Mouse (Mus musculus) erythroblast, adult 5-6 weeks (primary cell): Measurements from ENCODE around the gene Serpina11. TPM values are rescaled to one million over a fixed set of nuclear protein-coding genes. Genes with fewer than 3 reads are reported as not detected.

Experiments used
- ATAC-seq: replicated peaks from 2 replicates; pipeline ENCODE4 v1.8.0; 2016; ENCODE audit warnings: moderate number of reproducible peaks, mild to moderate bottlenecking, moderate TSS enrichment, inconsistent platforms; ENCODE audit not compliant: poor library complexity, low FRiP score, severe bottlenecking
- total RNA-seq, 2 experiments: library from RNA; stranded (forward) in 1 of 2; stranded (reverse) in 1 of 2; fragments of 150-400 nt in 1 of 2; fragments of 200-764, 138-1000 nt in 1 of 2; gene quantifications; 2 replicates each; pipeline versions ENCODE4 v1.2.3 to v1.2.4; 2015 to 2017; ENCODE audit warnings: low replicate concordance in 2 of 2

Serpina11 gene
- not detected in 2 replicates for total RNA-seq (2015; ENCODE audit: low replicate concordance)
- total RNA-seq (2017; ENCODE audit: low replicate concordance), result not detected in 2 replicates

DNA sequence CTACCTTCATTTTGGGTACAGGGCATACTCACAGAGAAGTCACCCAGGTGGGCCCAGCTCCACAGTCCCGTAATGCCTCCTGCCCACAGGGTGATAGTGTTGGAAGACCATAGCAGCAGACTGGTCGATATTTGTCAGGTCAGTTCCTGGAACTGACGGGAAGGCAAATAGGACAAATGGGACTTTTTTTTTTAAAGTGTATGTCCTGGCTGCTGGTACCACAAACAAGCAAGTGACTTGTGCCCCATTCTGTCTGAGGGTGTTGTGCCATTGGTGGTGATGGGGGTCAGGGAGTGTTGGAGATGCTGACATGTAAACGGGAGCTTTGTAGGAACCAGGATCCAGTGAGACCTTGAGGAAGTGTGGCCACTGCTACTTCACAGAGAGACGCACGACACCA, at the start of gene Serpina11:
Gene Serpina11 (minus strand): TSS at position 101 of the 400 bp plus-strand sequence.
- no peak for ATAC-seq

DNA sequence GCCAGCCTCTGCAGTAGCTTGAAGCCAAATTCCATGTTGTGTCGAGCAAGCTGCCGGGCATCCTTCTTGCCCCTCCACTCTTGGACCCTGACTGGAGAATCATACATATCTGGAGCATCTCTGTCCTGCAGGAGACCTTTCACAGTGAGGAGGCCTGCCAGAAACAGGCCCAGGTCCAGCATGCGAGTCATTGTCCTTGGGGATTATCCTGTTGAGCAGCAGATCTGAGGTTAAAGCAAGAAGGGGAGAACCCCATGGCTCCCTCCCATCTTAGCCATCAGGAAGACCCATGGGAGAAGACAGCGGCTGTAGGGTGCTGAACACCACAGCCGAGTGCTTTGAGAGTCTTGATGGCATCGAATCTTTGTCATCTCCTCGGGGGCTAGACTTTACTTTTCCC, 48.4 kb upstream of the Serpina11 start:
- ATAC-seq, result no peak

- ATAC-seq, result no peak
Observed at GRCm38 (mm10) chr12:104033752-104034151, 44.0 kb upstream of the Serpina11 start.

GRCm38 (mm10) chr12:104029986-104030385, 40.2 kb upstream of the Serpina11 start:
- ATAC-seq, result no peak

DNA sequence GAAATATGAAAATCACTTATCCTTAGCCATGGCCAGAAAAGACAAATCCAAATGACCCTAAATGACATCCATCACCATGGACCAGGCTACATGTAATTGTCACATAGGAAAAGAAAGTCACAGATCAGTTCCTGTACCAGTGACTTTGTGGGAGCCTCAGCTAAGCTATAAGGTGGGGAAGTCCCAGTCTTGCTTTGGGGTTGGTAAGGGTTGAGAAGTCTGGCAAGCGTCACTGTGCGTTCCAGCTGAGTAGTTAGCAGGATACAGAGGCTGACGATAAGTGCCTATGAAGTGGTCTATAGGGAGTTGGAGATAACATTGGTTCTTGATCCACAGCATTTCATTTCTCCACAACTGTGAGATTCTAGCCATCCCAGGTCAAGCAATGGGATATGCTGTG, 25.5 kb upstream of the Serpina11 start:
- no peak for ATAC-seq

DNA sequence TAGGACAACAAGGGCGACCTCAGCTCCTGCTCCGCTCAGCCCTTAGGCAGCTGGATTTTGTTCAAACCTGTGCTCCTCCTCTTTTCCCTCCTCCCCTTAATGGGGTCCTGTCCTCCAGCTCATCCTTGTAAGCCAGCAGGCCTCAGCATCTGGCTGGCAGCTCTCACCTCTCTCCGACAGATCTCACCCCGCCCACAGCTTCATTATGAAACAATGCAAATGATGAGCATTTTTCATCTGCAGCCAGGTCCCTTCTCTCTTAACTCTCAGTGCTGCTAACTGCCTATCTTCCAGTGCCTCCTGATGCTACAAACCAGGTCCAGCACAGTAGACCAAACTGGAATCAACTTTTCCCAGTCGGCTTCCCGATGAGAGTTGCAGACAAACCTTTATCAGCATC, 23.9 kb upstream of the Serpina11 start, which contains the start of gene Serpina9:
Gene Serpina9 (minus strand): TSS at position 136 of the 400 bp plus-strand sequence.
- ATAC-seq, result no peak

DNA sequence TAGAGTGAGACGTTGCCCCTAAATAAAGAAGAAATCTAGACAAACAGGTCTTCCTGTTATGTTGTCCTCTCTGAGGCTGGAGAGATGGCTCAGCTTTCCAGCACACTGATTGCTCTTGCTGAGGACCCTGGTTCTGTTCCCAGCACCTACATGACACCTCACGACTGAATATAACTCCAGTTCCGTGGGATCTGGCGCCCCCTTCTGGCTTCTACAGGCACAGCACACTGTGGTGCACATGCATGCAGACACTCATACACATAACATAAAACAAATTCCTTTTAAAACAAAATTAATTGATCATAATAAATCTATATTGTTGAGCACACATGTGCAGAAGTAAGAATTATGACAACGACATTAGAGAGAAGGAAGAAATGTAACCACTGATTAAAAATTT, 14.9 kb upstream of the Serpina11 start:
- ATAC-seq, result no peak

GRCm38 (mm10) chr12:104003238-104003612, 13.5 kb upstream of the Serpina11 start:
- ATAC-seq, result no peak

DNA sequence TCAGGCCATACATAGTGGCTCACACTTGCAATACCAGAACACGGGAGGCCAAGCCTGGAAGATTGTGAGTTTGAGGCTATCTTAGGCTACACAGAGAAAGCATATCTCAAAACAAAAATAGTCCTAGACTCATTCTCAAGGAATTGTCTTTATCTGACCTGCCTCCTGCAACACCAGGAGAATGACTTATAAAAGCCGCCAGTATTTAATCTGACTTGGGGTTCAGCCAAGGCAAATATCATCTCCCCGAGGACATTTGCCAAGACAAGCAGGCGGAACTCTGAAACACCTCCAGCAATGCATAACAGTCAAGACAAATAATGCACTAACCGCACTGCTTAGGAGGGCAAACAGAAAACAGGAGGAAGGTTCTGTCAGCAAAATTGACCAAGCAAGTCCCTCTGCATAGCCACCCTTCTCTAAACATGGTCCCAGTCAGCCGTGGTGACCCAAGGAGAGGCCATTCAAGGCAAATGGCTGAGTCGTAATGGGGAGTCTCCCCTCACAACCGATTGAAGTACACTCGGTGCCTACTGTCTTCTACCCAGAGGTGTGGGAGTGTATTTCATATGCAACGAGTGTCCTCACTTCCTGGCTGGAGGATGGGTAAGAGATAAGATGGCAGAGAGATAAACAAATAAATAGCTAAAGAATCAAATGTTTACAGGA, 12.9 kb upstream of the Serpina11 start:
- no peak for ATAC-seq

GRCm38 (mm10) chr12:104000594-104000993, 10.8 kb upstream of the Serpina11 start:
- ATAC-seq, result no peak

DNA sequence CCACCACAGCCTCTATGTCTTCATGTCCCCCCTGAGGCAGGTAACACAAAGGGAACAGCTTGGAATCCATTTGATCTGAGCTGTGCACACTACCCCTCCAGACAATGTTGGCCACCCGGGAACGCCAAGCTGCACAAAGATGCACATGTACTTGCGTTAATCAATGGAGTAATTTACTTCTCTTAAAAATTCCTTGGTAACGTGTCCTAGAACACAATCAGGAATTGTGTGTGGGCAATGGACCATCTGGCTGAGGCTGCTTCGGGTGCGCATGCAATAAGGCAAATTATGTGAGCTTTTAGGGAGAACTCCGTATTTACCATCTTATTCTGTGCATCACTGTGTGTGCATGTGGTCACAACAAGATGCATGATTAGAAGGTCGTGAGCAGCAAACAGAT, 9.9 kb upstream of the Serpina11 start:
- no peak for ATAC-seq

- ATAC-seq, result no peak
Observed at GRCm38 (mm10) chr12:103996513-103996912, 6.8 kb upstream of the Serpina11 start.

GRCm38 (mm10) chr12:103995292-103996072, 5.7 kb upstream of the Serpina11 start:
- ATAC-seq, result no peak; the same call in 1 of the 2 replicates

DNA sequence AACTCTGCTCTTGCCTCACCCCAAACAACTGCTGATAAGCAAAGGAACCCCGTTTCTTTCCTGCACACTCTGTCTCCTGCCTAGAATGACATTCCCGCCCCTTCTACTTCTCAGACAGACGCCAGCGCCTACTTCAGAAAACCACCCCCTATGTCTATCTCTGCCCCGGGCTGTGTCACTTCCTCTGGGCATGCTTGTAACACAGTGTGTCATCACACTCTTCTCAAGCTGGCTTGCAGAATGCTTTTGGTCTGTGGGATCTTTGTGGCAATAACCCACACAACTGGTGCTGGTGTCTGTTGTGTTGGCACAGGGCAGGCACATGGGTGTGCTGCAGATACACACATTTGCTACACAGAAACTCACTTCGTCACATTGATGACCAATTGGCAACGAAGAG, 3.2 kb upstream of the Serpina11 start:
- no peak for ATAC-seq

- ATAC-seq, result no peak
Observed at GRCm38 (mm10) chr12:103989514-103989767, 316 bp downstream of the Serpina11 start.

- ATAC-seq, result no peak
Observed at GRCm38 (mm10) chr12:103988754-103989513, 823 bp downstream of the Serpina11 start.

DNA sequence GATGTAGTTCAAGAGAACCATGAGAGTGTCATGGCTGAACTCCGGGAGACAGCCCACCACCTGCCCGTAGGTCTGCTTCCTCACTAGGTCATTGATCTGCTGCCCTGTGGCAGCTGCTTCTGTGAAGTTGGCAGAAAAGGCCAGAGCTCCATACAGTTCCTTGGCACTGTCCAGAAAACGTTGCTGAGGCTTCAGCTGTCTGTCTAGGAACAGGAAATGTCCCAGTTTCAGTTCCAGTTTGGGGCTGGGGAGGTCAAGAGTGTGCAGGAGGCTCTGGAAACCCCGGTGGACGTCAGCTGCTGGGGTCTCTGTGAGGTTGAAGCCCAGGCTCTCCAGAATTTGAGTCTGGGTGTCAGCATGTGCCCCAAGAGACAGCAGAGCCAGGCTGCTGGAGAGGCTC, 3.9 kb downstream of the Serpina11 start:
- ATAC-seq, result no peak

- ATAC-seq, result no peak
Observed at GRCm38 (mm10) chr12:103984935-103985334, 4.8 kb downstream of the Serpina11 start.

GRCm38 (mm10) chr12:103981646-103982360, 8.0 kb downstream of the Serpina11 start:
- ATAC-seq, result no peak

DNA sequence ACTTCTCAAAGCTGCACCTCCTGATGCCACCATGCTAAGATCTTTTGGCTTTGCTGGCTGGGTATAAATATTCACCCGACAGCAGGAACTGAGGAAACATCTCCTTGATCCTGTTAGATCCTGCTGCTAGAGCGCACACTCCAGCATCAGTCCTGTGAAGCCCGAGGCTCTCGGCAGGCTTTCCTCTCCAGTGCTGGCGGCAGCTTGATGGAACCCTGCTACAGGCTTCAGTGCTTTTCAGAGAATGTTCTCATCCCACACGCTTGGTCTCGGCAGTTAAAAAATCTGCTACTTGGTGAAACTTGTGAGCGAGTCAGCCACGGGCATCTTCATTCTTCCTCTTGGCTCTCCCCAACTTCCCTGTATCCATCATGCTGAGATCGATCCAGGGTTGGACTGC, 11.5 kb downstream of the Serpina11 start:
- no peak for ATAC-seq
